Mouse (Mus musculus) bone marrow macrophage, adult 2 months (primary cell): ENCODE results near the gene Gabrb1.

Experiments
- CTCF ChIP-seq: IDR thresholded peaks from 2 replicates; pipeline ENCODE4 v1.5.1; 2012; ENCODE audit warnings: low read depth, mild to moderate bottlenecking, low read length, moderate library complexity
- POLR2A ChIP-seq: IDR thresholded peaks from 2 replicates; pipeline ENCODE4 v1.6.1; 2012; ENCODE audit warnings: mild to moderate bottlenecking, low read depth, low read length, borderline replicate concordance

DNA sequence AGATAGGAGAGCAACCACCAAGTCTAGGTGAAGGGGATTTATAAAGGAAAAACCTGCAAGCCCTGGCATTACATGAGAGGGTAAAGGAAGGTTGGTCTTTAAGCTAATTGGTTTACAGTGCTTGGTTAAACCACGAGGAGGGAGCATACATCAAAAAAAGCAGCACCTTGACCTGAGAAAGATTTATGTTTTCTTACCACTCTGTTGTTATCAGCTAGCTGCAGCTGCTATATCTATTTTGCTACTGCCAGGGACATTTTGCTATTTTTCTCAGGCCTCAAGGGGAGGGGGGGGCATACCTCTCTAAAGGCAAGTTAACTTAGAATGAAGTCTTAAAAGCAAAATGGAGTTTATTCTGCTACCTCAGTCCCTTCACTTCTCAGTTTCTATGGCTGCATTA lies 523.3 kb downstream of the Gabrb1 start:
- TF ChIP-seq POLR2A (no peak), CTCF (no peak)
